Mouse (Mus musculus): ENCODE data around the gene Olfr543.

Gene Olfr543

DNA sequence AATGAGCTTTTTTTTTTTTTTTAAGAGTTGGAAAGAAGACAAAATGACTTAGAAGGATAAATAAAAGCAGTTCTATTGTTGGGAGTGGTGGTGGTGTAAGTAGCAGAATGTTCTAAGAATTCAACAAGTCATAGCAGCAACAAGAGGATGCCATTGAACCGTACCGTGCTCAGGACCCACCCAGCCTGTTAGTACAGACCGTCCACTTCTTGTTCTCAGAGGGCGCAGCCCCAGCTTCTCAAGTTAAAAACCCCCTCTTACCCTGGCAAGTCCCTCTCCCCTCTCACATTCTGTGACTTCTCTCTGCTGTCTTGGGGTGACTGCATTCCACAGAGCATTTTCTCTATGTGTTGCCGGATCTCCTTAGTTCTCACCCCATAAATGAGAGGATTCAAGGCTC lies 4.9 kb downstream of the Olfr543 start:
- no peak for DNase-seq (ENCODE audit: low spot score in 2 of 2)

GRCm38 (mm10) chr7:102472675-102473074 lies 8.8 kb downstream of the Olfr543 start:
- DNase-seq (ENCODE audit: low spot score in 2 of 2), result no peak

GRCm38 (mm10) chr7:102467566-102467965 lies 13.9 kb downstream of the Olfr543 start:
- no peak for DNase-seq (ENCODE audit: low spot score in 2 of 2)

DNA sequence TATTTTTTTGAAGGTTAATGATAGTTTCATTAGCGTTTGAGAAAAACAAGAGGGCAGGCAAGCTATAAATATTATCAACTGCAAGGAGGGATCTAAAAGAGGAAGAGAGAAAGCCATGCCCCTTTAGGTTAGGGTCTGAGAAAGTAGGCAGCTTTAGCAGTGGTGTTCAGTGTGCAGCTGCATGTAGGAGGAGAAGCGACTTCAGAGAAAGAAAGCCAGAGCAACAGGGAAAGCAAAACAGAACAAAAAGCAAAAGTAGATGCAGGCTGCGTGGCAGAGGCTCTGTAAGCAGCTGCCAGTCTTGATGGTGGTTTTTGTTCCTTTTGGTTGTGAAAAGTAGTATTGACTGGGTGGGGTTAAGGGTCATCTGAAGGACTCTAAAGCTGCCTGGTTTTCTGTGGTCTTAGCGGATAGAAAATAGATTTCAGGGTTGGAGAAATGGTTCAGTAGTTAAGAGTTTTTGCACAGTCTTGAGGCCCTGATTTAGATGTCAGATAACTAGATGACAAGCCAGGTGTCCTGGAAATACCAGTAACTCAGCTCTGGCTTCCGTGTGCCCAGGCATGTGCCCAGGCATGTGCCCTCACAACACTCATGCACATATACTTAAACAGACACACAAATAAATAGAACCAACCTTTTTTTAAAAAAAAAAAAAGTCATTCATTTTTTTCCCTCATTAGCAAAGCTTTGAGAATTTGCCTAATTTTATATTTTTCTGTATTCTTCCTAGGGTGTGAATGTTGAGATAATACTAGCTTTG lies 22.7 kb downstream of the Olfr543 start:
- peak in 1 of 2 experiments; percentile 33 for DNase-seq (ENCODE audit: low spot score in 2 of 2)

GRCm38 (mm10) chr7:102446438-102446837 lies 35.0 kb downstream of the Olfr543 start:
- DNase-seq (ENCODE audit: low spot score in 2 of 2), result no peak

- peak in 1 of 2 experiments; percentile 35 for DNase-seq (ENCODE audit: low spot score in 2 of 2)
Observed at GRCm38 (mm10) chr7:102444301-102444700, 37.2 kb downstream of the Olfr543 start.

DNA sequence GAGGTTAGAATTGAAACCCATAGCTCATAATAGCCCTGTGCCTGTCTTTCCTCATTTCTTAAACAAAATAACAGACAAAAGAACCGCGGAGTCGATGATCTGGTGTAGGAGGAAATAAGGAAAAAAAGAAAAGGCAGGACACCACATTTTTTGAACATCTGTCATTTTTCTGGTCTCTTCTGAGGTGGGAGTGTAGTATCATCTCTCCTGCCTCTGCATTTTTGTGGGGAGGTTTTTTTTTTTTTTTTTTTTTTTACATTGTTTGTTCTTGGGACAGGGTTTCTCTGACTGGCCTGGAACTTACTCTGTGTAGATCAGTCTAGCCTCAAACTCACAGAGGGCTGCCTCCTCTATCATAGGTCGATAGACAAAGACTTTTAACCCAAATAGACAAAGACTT lies 39.0 kb downstream of the Olfr543 start:
- DNase-seq (ENCODE audit: low spot score in 2 of 2), result no peak

DNA sequence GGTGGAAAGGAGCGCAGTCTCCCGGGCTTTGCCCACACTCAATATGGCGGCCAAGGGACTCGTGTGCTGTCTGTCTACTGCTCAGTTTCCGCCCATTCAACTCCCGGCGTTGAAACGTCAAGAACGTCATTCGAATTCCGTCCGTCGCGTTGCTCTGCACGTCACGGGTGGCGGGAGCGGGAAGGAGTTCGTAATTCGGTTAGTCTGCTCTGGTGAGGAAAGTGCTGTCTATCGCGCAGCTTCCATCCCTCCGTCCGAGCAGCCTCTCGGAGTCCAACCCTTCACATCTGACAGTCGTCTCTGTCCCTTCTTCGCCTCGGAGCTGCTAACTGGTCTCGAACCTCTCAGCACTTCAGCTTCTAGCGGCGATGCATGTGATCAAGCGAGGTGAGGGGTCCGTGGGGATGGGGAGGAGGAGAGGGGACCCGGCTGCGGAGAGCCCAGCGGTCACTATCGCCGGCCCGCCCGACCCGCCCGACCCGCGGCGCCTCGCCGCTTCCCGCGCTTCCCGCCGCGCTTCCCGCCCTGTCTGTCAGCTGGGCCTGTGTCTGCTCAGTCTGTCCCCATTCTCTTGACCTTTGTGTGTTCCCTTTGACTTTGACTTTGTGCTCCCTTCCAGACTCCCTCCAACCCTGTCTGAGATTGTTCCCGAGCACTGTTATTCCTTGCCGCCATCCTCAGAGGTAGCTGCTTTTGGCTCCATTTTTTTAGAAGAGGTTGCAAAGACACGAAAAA lies 39.7 kb downstream of the Olfr543 start, which contains the start of gene Rrm1:
Gene Rrm1 (plus strand): TSS at position 39 of the 735 bp plus-strand sequence.
- peak; percentile 91 to 95 for DNase-seq (ENCODE audit: low spot score in 2 of 2)

- no peak for DNase-seq (ENCODE audit: low spot score in 2 of 2)
Observed at GRCm38 (mm10) chr7:102440822-102441656, 40.4 kb downstream of the Olfr543 start.

GRCm38 (mm10) chr7:102434344-102434743 lies 47.1 kb downstream of the Olfr543 start:
- DNase-seq (ENCODE audit: low spot score in 2 of 2), result no peak
